Mouse (Mus musculus): ENCODE measurements around the gene Gm2035. TPM values are rescaled to one million over a fixed set of nuclear protein-coding genes. Genes with fewer than 3 reads are reported as not detected.
"Not testable (repeated sequence)": the region's sequence is repeated elsewhere in the genome, so short reads cannot be mapped to it uniquely, and the experiment has no call there.

The Gm2035 gene
- not detected in 2 replicates for total RNA-seq (2017)

DNA sequence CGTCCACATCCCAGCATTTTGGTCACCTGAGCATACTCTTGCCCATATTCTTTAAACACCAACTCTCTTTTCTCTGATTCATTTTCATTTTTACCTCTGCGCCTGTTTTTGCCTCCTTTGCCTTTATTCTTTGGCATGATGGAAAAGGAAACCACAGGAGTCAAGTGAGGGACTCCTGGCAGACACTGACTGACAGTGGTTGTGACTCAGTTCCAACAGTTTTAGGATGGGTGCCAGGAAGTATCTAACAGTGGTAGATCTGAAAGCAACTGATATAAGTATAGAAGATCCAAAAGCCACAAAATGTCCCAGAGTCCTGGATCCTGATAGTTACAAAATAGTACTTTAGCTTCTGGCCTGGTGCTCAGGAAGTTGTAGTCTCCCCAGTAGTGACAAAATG is at the start of gene Gm2035:
Gene Gm2035 (minus strand): TSS at position 137 of the 400 bp plus-strand sequence.
- ATAC-seq (replicated peaks in 1 of 2; ENCODE audit: insufficient read depth in 1 of 2, low FRiP score in 2 of 2, low TSS enrichment in 1 of 2, low read depth in 1 of 2, poor library complexity in 2 of 2, severe bottlenecking in 2 of 2) = not testable (repeated sequence)

DNA sequence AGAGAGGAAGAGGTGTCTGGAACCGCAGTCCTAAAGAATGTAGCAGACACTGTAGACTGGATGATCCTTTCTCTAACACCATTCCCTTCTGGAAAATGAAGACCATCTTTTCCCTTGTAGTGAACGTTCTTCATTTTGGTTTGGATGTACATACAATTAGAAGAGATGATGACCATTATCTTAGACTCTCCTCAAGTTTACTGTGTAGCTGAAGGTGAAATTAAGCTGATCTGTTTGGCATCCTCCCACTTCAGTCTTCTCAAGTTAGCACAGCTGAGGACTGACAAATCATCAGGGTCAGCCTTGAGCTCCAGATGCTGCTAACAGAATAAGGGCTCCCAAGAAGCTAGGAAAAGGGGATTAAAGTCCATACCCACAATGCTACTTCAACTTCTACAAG is 34.1 kb upstream of the Gm2035 start, which contains the start of gene Gm2042:
Gene Gm2042 (plus strand): TSS at position 301 of the 400 bp plus-strand sequence.
- ATAC-seq (replicated peaks in 1 of 2; ENCODE audit: insufficient read depth in 1 of 2, low FRiP score in 2 of 2, low TSS enrichment in 1 of 2, low read depth in 1 of 2, poor library complexity in 2 of 2, severe bottlenecking in 2 of 2) = not testable (repeated sequence)

- not testable (repeated sequence) for ATAC-seq (replicated peaks in 1 of 2; ENCODE audit: insufficient read depth in 1 of 2, low FRiP score in 2 of 2, low TSS enrichment in 1 of 2, low read depth in 1 of 2, poor library complexity in 2 of 2, severe bottlenecking in 2 of 2)
These were observed 24.6 kb downstream of the Gm2035 start, which contains the start of gene Gm2022 for GRCm38 (mm10) chr12:87895070-87895469. Gene Gm2022 (plus strand): TSS chr12:87895370.

GRCm38 (mm10) chr12:87873772-87874171 is 45.9 kb downstream of the Gm2035 start, which contains the start of gene Gm2016:
Gene Gm2016 (plus strand): TSS chr12:87874072.
- not testable (repeated sequence) for ATAC-seq (replicated peaks in 1 of 2; ENCODE audit: insufficient read depth in 1 of 2, low FRiP score in 2 of 2, low TSS enrichment in 1 of 2, low read depth in 1 of 2, poor library complexity in 2 of 2, severe bottlenecking in 2 of 2)

Other genes starting within 250 kb of the Gm2035 start
- not detected in 2 replicates for gene Gm21319, start 144.1 kb downstream of the Gm2035 start, total RNA-seq (2017)
- gene Gm21936, start 124.3 kb downstream of the Gm2035 start, total RNA-seq (2017) = not detected in 2 replicates
- gene BB287469, start 103.3 kb downstream of the Gm2035 start, total RNA-seq (2017) = not detected in 2 replicates
- not detected in 2 replicates for gene Gm2001, start 77.5 kb downstream of the Gm2035 start, total RNA-seq (2017)
- gene Gm2016, start 45.8 kb downstream of the Gm2035 start, total RNA-seq (2017) = not detected in 2 replicates
- gene Gm2022, start 24.5 kb downstream of the Gm2035 start, total RNA-seq (2017) = not detected in 2 replicates
- not detected in 2 replicates for gene Gm2042, start 34.2 kb upstream of the Gm2035 start, total RNA-seq (2017)
- not detected in 2 replicates for gene Gm2075, start 92.0 kb upstream of the Gm2035 start, total RNA-seq (2017)
- not detected in 2 replicates for gene Gm6803, start 98.9 kb upstream of the Gm2035 start, total RNA-seq (2017)
- not detected in 2 replicates for gene Gm2056, start 107.1 kb upstream of the Gm2035 start, total RNA-seq (2017)
- gene Gm16368, start 163.8 kb upstream of the Gm2035 start, total RNA-seq (2017) = not detected in 2 replicates